Mouse (Mus musculus) natural killer cell, adult 2 months (primary cell): ENCODE measurements around the gene Fam222b.
"Not testable (repeated sequence)": the region's sequence is repeated elsewhere in the genome, so short reads cannot be mapped to it uniquely, and the experiment has no call there.

Experiments used
- DNase-seq, 2 experiments: peaks; one replicate each; pipeline ENCODE4 v3.0.0; 2022; ENCODE audit warnings: low spot score in 2 of 2

The Fam222b gene

DNA sequence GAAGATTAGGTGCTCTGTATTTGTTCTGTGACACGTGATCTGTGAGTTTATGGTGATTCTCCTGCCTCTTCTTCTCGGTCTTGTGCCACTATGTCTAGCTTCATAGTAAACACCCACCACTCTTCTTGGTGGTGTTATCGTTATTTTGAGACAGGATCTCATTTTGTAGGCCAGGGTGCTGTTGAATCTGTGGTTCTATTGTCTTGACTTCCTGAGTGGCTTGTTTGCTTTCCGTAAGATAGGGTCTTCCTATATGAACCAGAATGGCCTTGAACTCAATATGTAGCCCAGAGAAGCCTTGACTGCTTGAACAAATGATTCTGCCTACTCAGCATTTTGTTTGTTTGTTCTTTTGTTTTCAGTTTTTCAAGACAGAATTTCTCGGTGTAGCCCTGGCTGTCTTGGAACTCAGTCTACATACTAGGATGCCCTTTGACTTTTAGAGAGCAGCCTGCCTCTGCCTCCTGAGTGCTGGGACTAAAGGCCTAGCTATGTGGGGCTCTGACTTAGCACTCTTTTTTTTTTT, 6.6 kb upstream of the Fam222b start:
- no peak for DNase-seq

DNA sequence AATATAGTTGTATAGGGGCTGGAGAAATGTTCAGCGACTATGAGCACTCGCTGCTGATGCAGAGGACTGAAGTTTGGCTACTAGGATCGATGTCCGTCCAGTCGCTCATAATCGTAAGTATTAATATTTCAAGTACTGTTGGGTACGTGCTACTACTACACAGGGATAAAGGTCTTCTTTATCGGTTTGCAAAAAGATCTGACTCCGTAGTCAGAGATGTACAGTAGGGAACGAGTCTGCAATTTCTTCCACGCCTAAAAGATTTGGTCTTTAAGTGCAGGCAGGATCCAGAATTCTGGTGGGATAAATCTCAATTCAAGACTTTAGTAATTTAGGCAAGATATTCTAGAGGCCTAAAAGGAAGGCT, 340 bp upstream of the Fam222b start:
- DNase-seq: no peak

- no peak for DNase-seq
Measured at GRCm38 (mm10) chr11:78095144-78095516, 670 bp downstream of the Fam222b start.

GRCm38 (mm10) chr11:78097077-78097476, 2.6 kb downstream of the Fam222b start:
- no peak for DNase-seq

DNA sequence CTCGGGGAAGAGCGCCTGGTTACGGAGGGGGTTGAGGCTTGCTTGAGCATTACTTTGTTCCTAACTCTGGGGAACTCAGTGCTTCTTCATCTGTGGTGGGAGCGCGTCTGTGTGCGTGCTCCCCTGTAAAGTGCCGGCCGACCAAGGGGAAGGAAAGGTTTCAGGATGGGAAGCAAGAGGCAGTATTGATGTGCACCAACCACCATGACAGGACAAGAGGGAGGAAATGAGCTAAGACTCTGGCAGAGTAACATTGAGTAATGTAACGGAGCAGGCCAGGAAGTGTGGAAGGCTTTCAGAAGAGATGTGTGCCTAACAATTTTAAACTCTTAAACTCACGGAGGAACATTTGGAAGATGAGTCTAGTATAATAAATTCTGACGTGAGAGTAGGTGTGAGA, 6.3 kb downstream of the Fam222b start:
- no peak for DNase-seq

DNA sequence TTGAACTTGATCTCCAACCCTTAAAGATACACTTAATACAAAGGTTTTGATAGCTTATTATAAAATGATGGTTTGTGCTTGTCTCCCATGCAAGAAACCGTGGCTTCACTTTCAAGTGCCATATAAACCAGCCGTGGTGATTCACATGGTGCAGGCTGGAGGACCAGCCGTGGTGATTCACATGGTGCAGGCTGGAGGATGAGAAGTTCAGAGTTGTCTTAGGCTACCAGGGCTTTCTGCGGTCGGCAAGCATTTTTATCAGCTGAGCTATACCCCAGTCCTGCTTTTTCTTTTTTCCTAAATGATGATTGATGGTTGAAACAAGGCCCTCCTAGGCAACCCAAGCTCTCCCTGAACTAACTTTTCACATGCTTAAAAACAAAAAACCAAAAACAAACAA, 7.7 kb downstream of the Fam222b start:
- no peak for DNase-seq

- no peak for DNase-seq
Measured at GRCm38 (mm10) chr11:78102958-78103747, 8.7 kb downstream of the Fam222b start.

GRCm38 (mm10) chr11:78104501-78104900, 10.0 kb downstream of the Fam222b start:
- DNase-seq: no peak

DNA sequence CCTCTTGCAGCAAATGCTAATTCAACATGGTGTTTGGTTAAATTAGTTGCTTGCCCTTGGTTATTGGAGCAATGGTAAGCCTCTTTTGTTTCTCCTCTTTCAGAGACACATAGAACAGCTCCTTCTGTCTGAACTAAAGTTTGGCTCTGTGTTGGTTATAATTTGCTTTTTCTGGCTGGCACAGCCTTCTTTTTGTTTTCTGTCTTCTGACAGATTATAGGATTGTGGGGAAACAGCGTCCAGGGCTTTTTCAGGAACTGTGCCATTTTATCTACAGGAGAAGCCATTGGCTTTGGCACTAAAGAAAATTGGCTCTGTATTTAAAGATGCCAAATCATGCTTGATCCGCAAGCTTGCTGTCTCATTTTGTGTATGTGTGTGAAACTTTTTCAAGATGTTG, 19.2 kb downstream of the Fam222b start:
- no peak for DNase-seq

DNA sequence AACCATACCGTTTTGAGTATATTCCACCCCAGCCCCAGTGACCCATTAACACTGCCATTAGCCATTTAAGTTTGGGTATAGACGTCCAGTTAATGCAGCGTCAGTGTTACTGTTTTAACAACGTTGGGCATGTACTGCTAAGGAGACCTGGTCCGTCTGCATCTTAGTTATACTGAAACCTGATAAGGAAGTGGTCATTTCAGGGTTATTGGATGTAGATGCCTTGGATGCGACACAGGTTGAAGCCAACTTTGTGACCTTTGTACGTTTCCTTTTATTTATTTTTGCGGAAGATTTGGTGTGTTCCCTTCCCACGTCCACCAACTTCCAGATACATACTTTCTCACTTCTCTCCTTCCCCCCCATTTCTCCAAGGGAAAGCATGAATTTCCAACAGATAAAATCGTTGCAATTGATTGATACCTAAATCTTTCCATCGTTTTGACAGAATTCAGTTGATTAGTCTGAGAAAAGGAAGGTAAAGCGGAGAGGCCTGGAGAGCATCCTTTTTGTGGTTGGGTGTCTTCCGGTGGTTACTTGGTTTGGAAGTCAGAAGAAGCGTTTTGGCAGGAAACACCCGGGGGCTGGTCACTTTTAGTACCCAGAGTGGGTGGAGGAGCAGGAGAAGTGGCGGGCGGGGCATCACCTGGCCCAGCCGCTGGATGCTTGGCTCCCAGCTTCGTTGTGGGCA, 20.4 kb downstream of the Fam222b start:
- DNase-seq: no peak

GRCm38 (mm10) chr11:78115367-78116145, 21.1 kb downstream of the Fam222b start:
- peak; percentile 49 to 50 for DNase-seq

- no peak for DNase-seq
Measured at GRCm38 (mm10) chr11:78116146-78116410, 21.6 kb downstream of the Fam222b start.

DNA sequence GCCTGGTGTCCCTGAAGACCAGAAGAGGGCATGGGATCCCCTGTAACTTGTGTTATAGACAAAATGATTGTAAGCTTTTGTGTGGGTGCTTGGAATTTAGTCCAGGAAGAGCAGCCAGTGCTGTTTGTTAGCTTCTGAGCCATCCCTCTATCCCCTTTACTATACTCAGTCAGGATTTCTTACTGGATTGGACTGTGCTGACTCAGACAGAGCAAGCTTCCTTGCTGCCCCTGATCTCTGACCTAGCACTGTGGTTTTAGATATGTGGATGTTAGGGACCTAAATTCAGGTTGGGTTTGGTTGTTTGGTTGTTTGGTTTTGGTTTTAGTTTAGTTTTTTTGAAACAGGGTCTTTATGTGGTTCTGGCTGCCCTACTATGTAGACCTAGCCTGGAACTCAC, 24.0 kb downstream of the Fam222b start:
- no peak for DNase-seq

GRCm38 (mm10) chr11:78119898-78120297, 25.4 kb downstream of the Fam222b start:
- no peak for DNase-seq

DNA sequence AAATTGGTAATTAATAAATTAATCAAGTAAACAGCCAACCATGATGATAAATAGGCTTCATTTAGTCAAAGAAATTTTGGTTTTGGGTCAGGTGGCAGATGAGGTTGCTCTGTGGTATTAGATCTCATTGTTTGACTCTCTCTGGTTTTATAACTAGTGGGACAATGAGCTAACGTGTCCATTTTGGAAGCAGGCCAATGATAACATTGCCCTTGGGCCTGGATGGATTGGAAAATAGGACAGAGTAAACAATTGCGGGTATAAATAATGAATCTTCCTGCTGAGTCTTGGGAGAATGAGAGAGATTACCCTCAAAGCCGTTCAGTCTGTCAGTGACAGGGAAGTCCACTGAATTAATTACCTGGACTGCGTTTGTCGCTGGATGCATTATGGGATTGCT, 26.7 kb downstream of the Fam222b start:
- no peak for DNase-seq

DNA sequence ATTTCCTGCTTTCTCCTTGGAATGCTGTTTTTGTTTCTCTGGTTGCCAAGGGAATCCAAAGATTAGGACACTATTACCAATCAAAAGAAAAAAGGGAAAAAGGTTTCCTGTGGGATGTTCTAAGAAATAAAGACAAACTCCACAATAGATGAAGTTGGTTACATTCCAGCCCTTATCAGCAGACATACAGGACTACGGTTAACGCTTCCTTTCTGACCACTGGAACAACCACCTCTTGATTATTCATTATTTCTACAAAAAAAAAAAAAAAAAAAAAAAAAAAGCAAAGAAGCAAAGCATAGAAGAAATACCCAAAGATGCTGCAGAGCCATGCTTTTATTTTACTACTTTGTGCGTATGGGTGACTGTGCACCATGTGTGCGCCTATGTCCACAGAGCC, 28.4 kb downstream of the Fam222b start:
- no peak for DNase-seq

- DNase-seq: no peak
Measured at GRCm38 (mm10) chr11:78123782-78124181, 29.3 kb downstream of the Fam222b start.

- no peak for DNase-seq
Measured at GRCm38 (mm10) chr11:78125691-78126090, 31.2 kb downstream of the Fam222b start.

GRCm38 (mm10) chr11:78126739-78127138, 32.3 kb downstream of the Fam222b start:
- peak in 1 of 2 experiments; percentile 7 for DNase-seq

GRCm38 (mm10) chr11:78129458-78129857, 35.0 kb downstream of the Fam222b start:
- DNase-seq: no peak

DNA sequence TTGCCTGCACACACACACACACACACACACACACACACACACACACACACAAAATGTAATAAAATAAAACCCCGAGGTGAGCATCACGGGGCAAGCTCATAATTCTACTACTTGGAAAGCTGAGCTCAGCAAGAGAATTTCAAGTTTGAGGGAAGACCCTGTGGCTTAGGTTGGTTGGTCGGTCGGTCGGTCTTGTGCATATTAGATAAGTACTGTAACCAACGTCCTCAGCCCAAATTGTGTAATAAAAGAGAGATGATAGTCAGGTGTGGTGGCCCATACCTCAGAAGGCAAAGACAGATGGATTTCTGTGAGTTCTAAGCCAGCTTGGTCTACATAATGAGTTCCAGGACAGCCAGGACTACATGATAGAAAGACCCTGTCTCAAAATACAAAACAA, 39.5 kb downstream of the Fam222b start:
- no peak for DNase-seq

DNA sequence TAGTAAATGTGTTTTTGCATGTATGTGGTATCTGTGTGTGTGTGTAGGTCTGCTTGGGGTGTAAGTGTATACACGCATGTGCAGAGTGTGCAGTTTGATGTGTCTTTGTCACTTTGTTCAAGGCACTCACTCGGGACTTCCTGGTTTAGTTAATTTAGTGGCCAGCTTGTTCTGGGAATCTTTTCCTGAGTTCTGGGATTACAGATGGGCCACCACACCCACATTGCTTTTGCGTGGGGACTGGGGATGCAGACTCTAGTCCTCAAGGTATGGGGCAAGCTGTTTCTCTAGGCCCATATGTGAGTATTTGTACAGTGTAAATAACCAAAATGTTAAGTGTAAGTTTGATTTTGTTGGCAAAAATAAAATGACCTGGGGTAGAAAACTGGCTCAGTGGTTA, 39.9 kb downstream of the Fam222b start:
- DNase-seq: no peak

GRCm38 (mm10) chr11:78135314-78135713, 40.9 kb downstream of the Fam222b start:
- DNase-seq: not testable (repeated sequence)
